18 mouse cellular contexts compared by ENCODE assay signal in genomic region chr6:56904330-56904729, GRCm38 (mm10). TPM values are rescaled to one million over a fixed set of nuclear protein-coding genes. Genes with fewer than 3 reads are reported as not detected.
DNase-seq lines count a peak whose midpoint lies in the region; ATAC-seq and TF ChIP-seq lines count a peak whose summit lies in the region.
"Had no signal": no experiment of that assay in that cellular context is flagged by ENCODE, and none has a peak within 500 bp of the region (broad histone marks: within the 10 kb centered on the region; RNA-seq: fewer than 3 reads in every experiment).

No protein-coding gene starts in this region.

- H3K9me3 ChIP-seq in forebrain, postnatal 0 days (ENCODE audit: low read length) = no peaks in the 10 kb centered on the region
- no peaks in the 10 kb centered on the region for H3K9me3 ChIP-seq in forebrain, embryonic 10.5 days
- no peaks in the 10 kb centered on the region for H3K9me3 ChIP-seq in heart, embryonic 16.5 days (replicated peaks; ENCODE audit: control insufficient read depth, low read length)
- no peaks in the 10 kb centered on the region for H3K9me3 ChIP-seq in neural tube, embryonic 13.5 days
- H3K9me3 ChIP-seq: embryonic facial prominence, embryonic 12.5 days; limb, embryonic 12.5 days; midbrain, embryonic 10.5 days had no signal

- no peak overlapping the region for H3K9ac ChIP-seq in forebrain, postnatal 0 days
- 0 out of 2 replicates have a peak overlapping the region, but pooled peaks have one; percentile 14 for H3K9ac ChIP-seq in heart, embryonic 16.5 days (ENCODE audit: low read length)
- no peak overlapping the region for H3K9ac ChIP-seq in neural tube, embryonic 13.5 days
- H3K9ac ChIP-seq: embryonic facial prominence, embryonic 12.5 days; limb, embryonic 12.5 days had no signal

- H3K4me3 ChIP-seq in forebrain, postnatal 0 days (ENCODE audit: low read depth, low read length) = no peak overlapping the region
- no peak overlapping the region for H3K4me3 ChIP-seq in forebrain, embryonic 10.5 days
- H3K4me3 ChIP-seq in heart, embryonic 16.5 days (ENCODE audit: low read length) = no peak overlapping the region
- H3K4me3 ChIP-seq in neural tube, embryonic 13.5 days = no peak overlapping the region
- H3K4me3 ChIP-seq: embryonic facial prominence, embryonic 12.5 days; limb, embryonic 12.5 days; midbrain, embryonic 10.5 days had no signal

- ATAC-seq in forebrain, postnatal 0 days = peak; percentile 86
- no peak for ATAC-seq in heart, embryonic 16.5 days (replicated peaks; ENCODE audit: extremely low read depth, insufficient read depth, low FRiP score)
- ATAC-seq in neural tube, embryonic 13.5 days (ENCODE audit: low read depth) = no peak

- peaks cover 7% of the 10 kb centered on the region; the same call in 1 of the 2 replicates for H3K4me1 ChIP-seq in forebrain, postnatal 0 days (ENCODE audit: insufficient read depth)
- peaks cover 11% of the 10 kb centered on the region for H3K4me1 ChIP-seq in forebrain, embryonic 10.5 days
- H3K4me1 ChIP-seq in heart, embryonic 16.5 days (ENCODE audit: control insufficient read depth, insufficient read depth, low read length) = peaks cover 45% of the 10 kb centered on the region
- peaks cover 44% of the 10 kb centered on the region for H3K4me1 ChIP-seq in neural tube, embryonic 13.5 days (replicated peaks)

- H3K27me3 ChIP-seq in forebrain, postnatal 0 days (ENCODE audit: insufficient read depth, low read length) = no peaks in the 10 kb centered on the region
- no peaks in the 10 kb centered on the region for H3K27me3 ChIP-seq in forebrain, embryonic 10.5 days (ENCODE audit: poor library complexity, severe bottlenecking)
- no peaks in the 10 kb centered on the region for H3K27me3 ChIP-seq in heart, embryonic 16.5 days (ENCODE audit: control insufficient read depth, insufficient read depth, low read length)
- H3K27me3 ChIP-seq in neural tube, embryonic 13.5 days = no peaks in the 10 kb centered on the region
- H3K27me3 ChIP-seq: embryonic facial prominence, embryonic 12.5 days; limb, embryonic 12.5 days had no signal

- H3K4me2 ChIP-seq in forebrain, postnatal 0 days (ENCODE audit: low read depth) = no peak overlapping the region
- H3K4me2 ChIP-seq in heart, embryonic 16.5 days (ENCODE audit: low read depth, low read length) = no peak overlapping the region; the same call in 1 of the 2 replicates
- no peak overlapping the region for H3K4me2 ChIP-seq in neural tube, embryonic 13.5 days
- H3K4me2 ChIP-seq: embryonic facial prominence, embryonic 12.5 days; limb, embryonic 12.5 days had no signal

- peak overlapping the region; percentile 50; the same call in 1 of the 2 replicates for H3K27ac ChIP-seq in forebrain, postnatal 0 days (ENCODE audit: low read depth, low read length)
- no peak overlapping the region for H3K27ac ChIP-seq in forebrain, embryonic 10.5 days
- H3K27ac ChIP-seq in heart, embryonic 16.5 days (ENCODE audit: low read length) = peak overlapping the region; percentile 77
- 0 out of 2 replicates have a peak overlapping the region, but pooled peaks have one; percentile 13 for H3K27ac ChIP-seq in neural tube, embryonic 13.5 days (replicated peaks)
- H3K27ac ChIP-seq: embryonic facial prominence, embryonic 12.5 days; limb, embryonic 12.5 days; midbrain, embryonic 10.5 days had no signal

- intact Hi-C loops in heart, postnatal 36 days (cut with DNase I) = loop anchor here (5.0 kb wide), 1 partner anchor 42 kb away; no protein-coding TSS in a partner anchor

- H3K36me3 ChIP-seq in forebrain, postnatal 0 days (ENCODE audit: insufficient read depth) = no peaks in the 10 kb centered on the region
- no peaks in the 10 kb centered on the region for H3K36me3 ChIP-seq in forebrain, embryonic 10.5 days (replicated peaks)
- H3K36me3 ChIP-seq in heart, embryonic 16.5 days (ENCODE audit: control insufficient read depth, insufficient read depth) = no peaks in the 10 kb centered on the region
- no peaks in the 10 kb centered on the region for H3K36me3 ChIP-seq in neural tube, embryonic 13.5 days
- H3K36me3 ChIP-seq: embryonic facial prominence, embryonic 12.5 days; midbrain, embryonic 10.5 days had no signal

- 62% methylated on average over 1 of the region's 1 CpGs for WGBS in forebrain, postnatal 0 days
- 90% methylated on average over 1 of the region's 1 CpGs for WGBS in forebrain, embryonic 10.5 days
- 56% methylated on average over 1 of the region's 1 CpGs for WGBS in heart, embryonic 16.5 days
- 62% methylated on average over 1 of the region's 1 CpGs for WGBS in neural tube, embryonic 13.5 days

- DNase-seq in forebrain, postnatal 0 days = no peak
- DNase-seq in forebrain, embryonic 10.5 days (ENCODE audit: extremely low spot score, low spot score) = no peak
- no peak for DNase-seq in heart, postnatal 36 days
- DNase-seq in neural tube, embryonic 10.5 days (ENCODE audit: extremely low spot score, low spot score) = no peak
- DNase-seq in urinary bladder, adult 18-20 months (ENCODE audit: low spot score in 2 of 2) = no peak
- DNase-seq in adrenal gland, adult (ENCODE audit: inconsistent age in 2 of 2, low spot score in 1 of 2) = no peak
- DNase-seq: adrenal gland, postnatal 25 days; cerebellum, adult 11 months; cerebellum, postnatal 36 days; kidney, adult 18-20 months; lung, postnatal 10 days; right cerebral cortex, postnatal 14 days; thymus, adult 2 months had no signal

- TF ChIP-seq CTCF in forebrain, postnatal 0 days (IDR thresholded peaks at IDR 0.05; ENCODE audit: low read depth) = no peak

RNA-seq across cellular contexts. Expression of gene Nt5c3, which starts 19.4 kb away (rescaled TPM):
- total RNA-seq in forebrain, postnatal 0 days (2014; rRNA removed) = 114 and 119 TPM in 2 replicates
- polyA plus RNA-seq in forebrain, postnatal 0 days (2015; fragmentation: Nextera tagmentation; extraction: Ambion mirVana) = 197 and 225 TPM in 2 replicates
- polyA plus RNA-seq in forebrain, embryonic 10.5 days (2016; fragmentation: Nextera tagmentation; extraction: Ambion mirVana) = 57.7 and 59.9 TPM in 2 replicates
- polyA plus RNA-seq in heart, embryonic 16.5 days (2015; fragmentation: Nextera tagmentation; extraction: Ambion mirVana) = 70.6 and 77.0 TPM in 2 replicates
- total RNA-seq in heart, postnatal 36 days (2021) = 10 to 100 TPM; 74.2 to 94.4 TPM
- polyA plus RNA-seq in neural tube, embryonic 13.5 days (2015; fragmentation: Nextera tagmentation; extraction: Ambion mirVana) = 140 and 147 TPM in 2 replicates

RNA-seq across cellular contexts. Expression of gene Vmn1r4, which starts 19.5 kb away (rescaled TPM):
- total RNA-seq in forebrain, postnatal 0 days (2014; rRNA removed) = 0.31 and 1.00 TPM in 2 replicates
- polyA plus RNA-seq in forebrain, postnatal 0 days (2015; fragmentation: Nextera tagmentation; extraction: Ambion mirVana) = 0.67 and 0.73 TPM in 2 replicates
- polyA plus RNA-seq in forebrain, embryonic 10.5 days (2016; fragmentation: Nextera tagmentation; extraction: Ambion mirVana) = 0.33 and 0.36 TPM in 2 replicates
- polyA plus RNA-seq in heart, embryonic 16.5 days (2015; fragmentation: Nextera tagmentation; extraction: Ambion mirVana) = 0.16 TPM in 2 replicates
- total RNA-seq in heart, postnatal 36 days (2021) = not detected
- polyA plus RNA-seq in neural tube, embryonic 13.5 days (2015; fragmentation: Nextera tagmentation; extraction: Ambion mirVana) = 0.73 and 0.90 TPM in 2 replicates
